14 mouse cellular contexts compared by ENCODE assay signal in genomic region chrX:12855425-12855824, GRCm38 (mm10).
DNase-seq lines count a peak whose midpoint lies in the region; ATAC-seq and TF ChIP-seq lines count a peak whose summit lies in the region.
"Had no signal": no experiment of that assay in that cellular context is flagged by ENCODE, and none has a peak within 500 bp of the region (broad histone marks: within the 10 kb centered on the region; RNA-seq: fewer than 3 reads in every experiment).

No protein-coding gene starts in this region.

- H3K4me3 ChIP-seq in forebrain, embryonic 10.5 days: no peak overlapping the region
- H3K4me3 ChIP-seq in midbrain, postnatal 0 days (ENCODE audit: low read depth, low read length): no peak overlapping the region
- H3K4me3 ChIP-seq: midbrain, embryonic 10.5 days had no signal

- intact Hi-C loops in heart, postnatal 25 days (cut with DNase I): no loop called here

- H3K27ac ChIP-seq in forebrain, embryonic 10.5 days: no peak overlapping the region
- no peak overlapping the region for H3K27ac ChIP-seq in midbrain, postnatal 0 days (ENCODE audit: low read depth, low read length)
- H3K27ac ChIP-seq: liver, embryonic 14.5 days; midbrain, embryonic 10.5 days had no signal

- no peaks in the 10 kb centered on the region for H3K9me3 ChIP-seq in forebrain, embryonic 10.5 days
- no peaks in the 10 kb centered on the region for H3K9me3 ChIP-seq in midbrain, postnatal 0 days (ENCODE audit: low read length)
- H3K9me3 ChIP-seq: G1E; midbrain, embryonic 10.5 days had no signal

- peak; percentile 37 to 47 for DNase-seq in cerebellum, postnatal 10 days
- DNase-seq in cerebellum, postnatal 25 days: no peak
- DNase-seq in urinary bladder, postnatal 14 days (ENCODE audit: low spot score): peak; percentile 20
- DNase-seq in urinary bladder, postnatal 4 days (ENCODE audit: low spot score in 2 of 2): no peak
- DNase-seq in heart, postnatal 25 days (ENCODE audit: low spot score): peak; percentile 9
- no peak for DNase-seq in neural tube, embryonic 10.5 days (ENCODE audit: extremely low spot score, low spot score)
- DNase-seq in forebrain, embryonic 10.5 days (ENCODE audit: extremely low spot score, low spot score): no peak
- no peak for DNase-seq in midbrain, postnatal 0 days (ENCODE audit: low spot score)
- DNase-seq: B cell, adult 2 months; embryo, embryonic 11 days; thymus, adult 18-20 months had no signal

- H3K9ac ChIP-seq in midbrain, postnatal 0 days (replicated peaks; ENCODE audit: low read length, poor library complexity, severe bottlenecking): no peak overlapping the region
- H3K9ac ChIP-seq: liver, embryonic 14.5 days had no signal

- no peak for ATAC-seq in midbrain, postnatal 0 days (ENCODE audit: low FRiP score)

- 0 out of 2 replicates have a peak, but pooled peaks cover 5% of the 10 kb centered on the region for H3K27me3 ChIP-seq in forebrain, embryonic 10.5 days (ENCODE audit: poor library complexity, severe bottlenecking)
- H3K27me3 ChIP-seq in midbrain, postnatal 0 days (ENCODE audit: insufficient read depth, low read length): no peaks in the 10 kb centered on the region

- no peak overlapping the region for H3K4me2 ChIP-seq in midbrain, postnatal 0 days (ENCODE audit: low read depth, low read length, poor library complexity, severe bottlenecking)

- no peaks in the 10 kb centered on the region for H3K36me3 ChIP-seq in forebrain, embryonic 10.5 days (replicated peaks)
- H3K36me3 ChIP-seq in midbrain, postnatal 0 days (ENCODE audit: insufficient read depth, low read length): no peaks in the 10 kb centered on the region
- H3K36me3 ChIP-seq: G1E; midbrain, embryonic 10.5 days had no signal

- no peak for TF ChIP-seq CTCF in midbrain, postnatal 0 days (IDR thresholded peaks at IDR 0.05)

- H3K4me1 ChIP-seq in forebrain, embryonic 10.5 days: peaks cover 41% of the 10 kb centered on the region
- no peaks in the 10 kb centered on the region for H3K4me1 ChIP-seq in midbrain, postnatal 0 days (ENCODE audit: insufficient read depth, low read length)

- WGBS in forebrain, embryonic 10.5 days: 84% methylated on average over 4 of the region's 4 CpGs
- WGBS in midbrain, postnatal 0 days: 81% methylated on average over 4 of the region's 4 CpGs

Comparison
In these comparisons a context has a peak if more than half of its experiments do, and no peak if none do; other contexts are left out.
1. DNase-seq: peak in cerebellum, postnatal 10 days (2 of 2), urinary bladder, postnatal 14 days (single experiment) and heart, postnatal 25 days (single experiment); none in cerebellum, postnatal 25 days (0 of 2), urinary bladder, postnatal 4 days (0 of 2), neural tube, embryonic 10.5 days (single experiment), forebrain, embryonic 10.5 days (single experiment) and midbrain, postnatal 0 days (single experiment).